Mouse (Mus musculus) testis, adult 2 months (tissue): Measurements from ENCODE around the gene Bhlhe23.

Experiments
- CTCF ChIP-seq: fragments of 200-500 bp; IDR thresholded peaks from 2 replicates; pipeline ENCODE4 v1.5.1; 2012; ENCODE audit warnings: low read depth, mild to moderate bottlenecking, inconsistent platforms, low read length, moderate library complexity; ENCODE audit not compliant: control insufficient read depth, insufficient read depth, insufficient replicate concordance
- POLR2A ChIP-seq: fragments of 200-500 bp; IDR thresholded peaks from 2 replicates; pipeline ENCODE4 v1.6.1; 2012; ENCODE audit warnings: low read depth, mild to moderate bottlenecking, inconsistent platforms, low read length, moderate library complexity; ENCODE audit not compliant: control insufficient read depth

GRCm38 (mm10) chr2:180725856-180726629 lies 50.7 kb downstream of the Bhlhe23 start:
- no peak for TF ChIP-seq CTCF
- TF ChIP-seq POLR2A: no peak
